Mouse (Mus musculus) embryonic stem cell, embryonic (primary cell): ENCODE measurements at regions not wholly inside any gene's neighbourhood (a gene's known extent, or its start where the extent isn't known, plus 50 kb on each side); places are given as distances from the start of the nearest gene placed in this dataset.

Experiments used
- CTCF ChIA-PET, 4 experiments: fragments of 300-600 bp in 2 of 4; fragments of 350-600 bp in 2 of 4; sonication (Branson Sonifier 250); formaldehyde crosslinking; loops; one replicate each; lab custom pipeline; 2022; ENCODE audit warnings: inconsistent platforms in 2 of 4; lab: Charles Lee
- POLR2A ChIA-PET, 4 experiments: fragments of 300-600 bp in 2 of 4; fragments of 350-600 bp in 2 of 4; sonication (Branson Sonifier 250); formaldehyde crosslinking; loops; one replicate each; lab custom pipeline; 2022; ENCODE audit warnings: antibody characterized with exemption in 4 of 4, inconsistent platforms in 1 of 4; lab: Charles Lee

- ChIA-PET POLR2A (no interaction called here), CTCF (no interaction called here)
Observed at GRCm38 (mm10) chr10:125693505-125693904, 272.5 kb upstream of the Lrig3 start.

GRCm38 (mm10) chr10:125696159-125696558 is 269.8 kb upstream of the Lrig3 start:
- POLR2A ChIA-PET = no interaction called here
- CTCF ChIA-PET = no interaction called here

- CTCF ChIA-PET = interaction anchor here in 3 of 4 experiments (0.5 to 0.8 kb wide), 5 partner anchors 34 to 1076 kb away, joined by 3 to 22 read pairs (median 4); no protein-coding TSS in a partner anchor
Observed at GRCm38 (mm10) chr10:125725077-125725680, 240.8 kb upstream of the Lrig3 start.

GRCm38 (mm10) chr10:125725681-125726139 is 240.3 kb upstream of the Lrig3 start:
- ChIA-PET POLR2A (interaction anchor here in 1 of 4 experiments (0.6 kb wide), 1 partner anchor 1259 kb away, joined by 3 read pairs; no protein-coding TSS in a partner anchor), CTCF (interaction anchor here in 2 of 4 experiments (0.6 to 1.0 kb wide), 3 partner anchors 38 to 1076 kb away, joined by 3 to 4 read pairs (median 4); no protein-coding TSS in a partner anchor)

More at GRCm38 (mm10) chr10:125725077-125725680, 240.8 kb upstream of the Lrig3 start:
- POLR2A ChIA-PET = interaction anchor here in 1 of 4 experiments (0.6 to 0.7 kb wide), 2 partner anchors 263 to 1260 kb away, joined by 3 read pairs; no protein-coding TSS in a partner anchor

- ChIA-PET POLR2A (no interaction called here), CTCF (interaction anchor here in 3 of 4 experiments (0.6 to 1.0 kb wide), 3 partner anchors 37 to 528 kb away, joined by 3 to 10 read pairs (median 4); no protein-coding TSS in a partner anchor)
Observed at GRCm38 (mm10) chr10:125726546-125726945, 239.4 kb upstream of the Lrig3 start.

- CTCF ChIA-PET = no interaction called here
- POLR2A ChIA-PET = no interaction called here
Observed at GRCm38 (mm10) chr10:125735744-125736494, 230.0 kb upstream of the Lrig3 start.

- POLR2A ChIA-PET = no interaction called here
- CTCF ChIA-PET = no interaction called here
Observed at GRCm38 (mm10) chr10:125743181-125743580, 222.8 kb upstream of the Lrig3 start.

GRCm38 (mm10) chr10:125749031-125749585 is 216.9 kb upstream of the Lrig3 start:
- CTCF ChIA-PET = no interaction called here
- POLR2A ChIA-PET = no interaction called here

GRCm38 (mm10) chr10:125752506-125753218 is 213.3 kb upstream of the Lrig3 start:
- CTCF ChIA-PET = interaction anchor here in 2 of 4 experiments (0.6 to 0.8 kb wide), 3 partner anchors 141 to 1059 kb away, joined by 4 to 11 read pairs (median 7); no protein-coding TSS in a partner anchor
- POLR2A ChIA-PET = no interaction called here

GRCm38 (mm10) chr10:125759171-125759570 is 206.8 kb upstream of the Lrig3 start:
- ChIA-PET CTCF (interaction anchor here in 1 of 4 experiments (0.6 kb wide), 1 partner anchor 777 kb away, joined by 3 read pairs; no protein-coding TSS in a partner anchor), POLR2A (interaction anchor here in 1 of 4 experiments (1.2 kb wide), 1 partner anchor 79 kb away, joined by 3 read pairs; no protein-coding TSS in a partner anchor)

- POLR2A ChIA-PET = no interaction called here
- CTCF ChIA-PET = no interaction called here
Observed at GRCm38 (mm10) chr10:125762367-125763068, 203.4 kb upstream of the Lrig3 start.

- ChIA-PET CTCF (interaction anchor here in 1 of 4 experiments (0.6 to 0.8 kb wide), 3 partner anchors 38 to 1708 kb away, joined by 3 to 5 read pairs (median 3); no protein-coding TSS in a partner anchor), POLR2A (no interaction called here)
Observed at GRCm38 (mm10) chr10:125764402-125765102, 201.4 kb upstream of the Lrig3 start.

GRCm38 (mm10) chr10:125765103-125765820 is 200.7 kb upstream of the Lrig3 start:
- CTCF ChIA-PET = interaction anchor here in 1 of 4 experiments (0.6 kb wide), 2 partner anchors 178 to 1707 kb away, joined by 3 to 5 read pairs; no protein-coding TSS in a partner anchor
- POLR2A ChIA-PET = no interaction called here

GRCm38 (mm10) chr10:125768281-125768680 is 197.7 kb upstream of the Lrig3 start:
- POLR2A ChIA-PET = no interaction called here
- CTCF ChIA-PET = interaction anchor here in 1 of 4 experiments (0.6 kb wide), 1 partner anchor 130 kb away, joined by 4 read pairs; no protein-coding TSS in a partner anchor

- ChIA-PET CTCF (interaction anchor here in 1 of 4 experiments (0.5 kb wide), 1 partner anchor 757 kb away, joined by 3 read pairs; no protein-coding TSS in a partner anchor), POLR2A (no interaction called here)
Observed at GRCm38 (mm10) chr10:125773541-125773940, 192.4 kb upstream of the Lrig3 start.

GRCm38 (mm10) chr10:125782486-125782885 is 183.5 kb upstream of the Lrig3 start:
- ChIA-PET POLR2A (no interaction called here), CTCF (no interaction called here)

- ChIA-PET CTCF (no interaction called here), POLR2A (no interaction called here)
Observed at GRCm38 (mm10) chr10:125784896-125785295, 181.1 kb upstream of the Lrig3 start.
